Mouse (Mus musculus): Measurements from ENCODE around the gene Zpr1.

GRCm38 (mm10) chr9:46328572-46329249 lies 55.8 kb downstream of the Zpr1 start:
- TF ChIP-seq CTCF (IDR thresholded peaks at IDR 0.05; ENCODE audit: low read depth) (no peak), EP300 (IDR thresholded peaks at IDR 0.05; ENCODE audit: low read depth) (no peak)
